Mouse (Mus musculus): ENCODE data around the gene Fabp3.

DNA sequence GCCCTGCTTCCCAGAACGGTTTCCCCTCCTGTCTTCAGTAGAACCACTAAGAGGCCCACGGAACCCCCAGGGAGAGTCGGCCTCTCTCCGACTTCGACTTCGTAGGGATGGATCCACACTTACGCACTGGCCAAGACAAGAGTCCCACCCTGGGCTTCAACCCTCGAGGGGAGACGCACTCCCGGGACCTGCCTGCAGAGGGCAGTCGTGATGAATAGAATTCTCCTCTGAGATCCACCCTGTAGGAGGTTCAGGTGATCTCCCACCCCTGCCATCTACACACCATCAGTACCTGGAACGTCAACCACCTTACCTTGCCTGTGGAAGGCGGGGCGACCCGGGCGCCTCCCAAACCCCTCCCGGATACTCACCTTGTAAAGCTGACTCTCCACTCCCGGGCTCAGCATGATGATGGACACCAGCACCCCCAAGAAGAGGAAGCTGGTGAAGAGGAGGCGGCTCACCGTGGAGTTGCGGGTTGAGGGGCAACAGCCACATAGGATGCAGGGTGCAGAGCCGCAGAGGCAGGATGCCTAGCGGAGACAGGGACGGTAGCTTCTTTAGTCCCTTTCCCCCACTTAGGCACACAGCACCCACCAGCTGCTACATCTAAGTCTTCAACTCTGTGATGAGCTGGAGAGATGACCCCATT lies 43.6 kb upstream of the Fabp3 start:
- no peak for TF ChIP-seq GATA1 (IDR thresholded peaks at IDR 0.05; ENCODE audit: low read length)
- TF ChIP-seq TAL1 (IDR thresholded peaks at IDR 0.05; ENCODE audit: low read length), result no peak
